Mouse (Mus musculus) fat pad, adult 2 months (tissue): ENCODE results near the gene Mpdu1.

ENCODE experiments used
- DNase-seq: peaks from one replicate; pipeline ENCODE4 v3.0.0-alpha.2; 2011; ENCODE audit warnings: low read depth, low spot score; ENCODE audit errors: extremely low read depth

Gene Mpdu1

GRCm38 (mm10) chr11:69692196-69692811, 29.9 kb upstream of the Mpdu1 start:
- no peak for DNase-seq

DNA sequence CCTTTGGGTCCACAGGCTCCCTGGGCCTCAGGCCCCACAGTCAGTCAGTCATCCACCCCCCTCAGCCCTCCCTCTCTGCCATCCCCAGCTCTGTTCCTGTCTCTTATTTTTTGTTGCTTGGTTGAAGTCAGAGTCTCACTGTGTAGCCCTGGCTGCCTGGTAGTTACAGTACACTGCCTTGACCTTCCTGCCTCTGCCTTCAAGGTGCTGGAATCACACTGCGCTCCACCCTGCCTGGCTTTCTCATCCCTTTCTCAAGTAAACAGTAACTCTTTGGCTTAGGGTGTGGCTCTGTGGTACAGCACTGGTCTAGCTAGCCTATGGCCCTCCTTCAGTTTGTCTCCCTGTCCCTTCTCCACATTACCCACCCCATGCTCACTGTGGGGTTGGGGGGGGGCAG, 27.4 kb upstream of the Mpdu1 start:
- no peak for DNase-seq

DNA sequence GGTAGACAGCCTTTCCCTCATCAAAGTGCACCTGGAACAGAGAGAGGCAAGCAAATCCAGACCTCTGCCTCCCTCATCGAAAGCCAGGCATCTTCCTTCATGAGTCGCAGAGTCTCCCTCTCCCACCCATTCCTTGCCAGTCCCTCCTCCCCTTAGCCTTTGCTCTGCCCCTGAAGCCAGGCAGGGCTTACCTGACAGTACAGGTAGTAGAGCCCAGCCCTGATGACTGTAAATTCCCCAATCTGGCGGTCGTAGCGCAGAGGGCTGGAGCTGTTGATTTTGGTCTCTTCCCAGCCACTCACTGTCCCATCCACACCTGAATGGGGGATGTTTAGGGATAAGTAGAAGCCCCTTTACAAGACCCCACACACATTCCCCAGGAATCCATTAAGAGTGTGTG, 24.6 kb upstream of the Mpdu1 start:
- DNase-seq, result no peak

GRCm38 (mm10) chr11:69686377-69686776, 23.9 kb upstream of the Mpdu1 start:
- no peak for DNase-seq

DNA sequence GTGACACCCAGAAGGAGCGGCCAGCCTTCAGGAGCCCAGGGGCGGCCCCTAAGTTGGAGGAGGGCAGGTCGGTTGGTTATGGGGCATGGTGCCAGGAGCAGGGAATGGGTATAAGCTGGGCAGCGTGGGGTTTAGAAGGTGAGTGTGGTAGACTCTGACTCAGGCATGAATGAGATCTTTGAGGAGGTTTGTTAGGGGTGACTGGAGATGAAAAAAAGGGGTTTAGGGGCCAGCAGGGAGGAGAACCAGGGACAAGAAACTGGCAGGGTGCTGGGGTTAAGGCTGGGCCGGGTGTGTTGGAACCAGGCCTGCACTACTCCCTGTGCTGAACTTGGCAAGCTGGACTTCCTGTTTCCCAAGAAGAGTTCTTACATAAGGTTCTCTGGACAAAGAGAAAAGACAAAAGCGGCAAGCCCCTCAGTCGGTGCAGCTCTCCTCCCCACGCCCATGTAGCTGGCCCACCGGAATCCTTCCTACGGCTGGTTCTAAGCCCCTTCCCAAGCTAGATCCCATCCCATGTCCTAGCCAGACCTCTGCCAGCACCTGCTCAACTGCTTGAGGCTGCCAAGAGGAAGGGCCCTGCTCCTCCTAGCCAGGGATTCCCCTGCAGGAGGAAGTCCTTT, 23.2 kb upstream of the Mpdu1 start, which contains the start of gene Tnfsf13:
Gene Tnfsf13, minus strand, starts transcription at position 259 of the 623 bp plus-strand sequence.
- no peak for DNase-seq

- no peak for DNase-seq
Measured at GRCm38 (mm10) chr11:69684936-69685335, 22.5 kb upstream of the Mpdu1 start.

DNA sequence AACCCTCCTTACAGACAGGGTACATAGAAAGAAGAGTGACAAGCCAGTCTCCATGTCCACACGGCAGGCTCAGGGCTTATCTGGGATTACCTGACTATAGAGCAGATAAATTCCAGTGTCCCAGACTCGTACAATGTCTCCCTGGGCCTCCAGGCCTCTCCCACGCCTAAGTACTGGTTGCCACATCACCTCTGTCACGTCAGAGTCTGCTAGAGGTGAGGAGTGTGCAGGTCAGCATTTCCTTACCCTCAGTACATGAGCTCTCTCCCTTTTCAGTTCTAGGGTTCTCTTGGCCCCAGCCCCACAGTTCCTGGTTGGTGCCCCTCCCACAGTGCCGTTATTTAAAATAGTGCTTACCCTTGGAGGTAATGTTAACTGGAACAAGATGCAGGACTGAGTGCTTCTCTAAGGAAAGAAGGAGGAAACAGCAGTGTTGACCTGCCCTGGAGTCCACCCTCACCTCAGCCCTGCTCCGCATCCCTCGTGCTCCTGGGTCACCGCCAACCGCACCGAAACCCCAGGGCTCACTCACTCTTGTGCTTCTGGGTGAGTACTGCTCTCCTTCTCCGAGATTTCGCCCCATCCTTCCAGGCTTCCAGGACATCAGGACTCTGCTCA, 21.8 kb upstream of the Mpdu1 start:
- DNase-seq, result no peak

DNA sequence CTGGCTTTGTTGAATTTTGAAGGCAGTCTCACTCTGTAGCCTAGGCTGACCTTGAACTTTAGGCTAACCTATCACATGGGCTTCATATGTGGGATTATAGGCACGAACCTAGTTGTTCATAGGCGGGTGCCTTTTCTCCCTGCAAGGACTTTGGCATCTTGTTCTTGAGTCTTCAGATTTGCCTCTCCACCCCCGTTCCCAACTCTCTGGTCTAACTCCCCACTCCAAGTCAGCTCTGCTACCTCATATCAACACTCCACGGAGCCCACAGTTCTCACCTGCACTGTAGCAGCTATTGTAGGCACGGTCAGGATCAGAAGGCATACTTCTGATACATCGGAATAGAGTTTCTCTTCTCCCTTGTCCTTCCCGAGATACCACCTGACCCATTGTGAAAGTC, 21.1 kb upstream of the Mpdu1 start:
- no peak for DNase-seq

DNA sequence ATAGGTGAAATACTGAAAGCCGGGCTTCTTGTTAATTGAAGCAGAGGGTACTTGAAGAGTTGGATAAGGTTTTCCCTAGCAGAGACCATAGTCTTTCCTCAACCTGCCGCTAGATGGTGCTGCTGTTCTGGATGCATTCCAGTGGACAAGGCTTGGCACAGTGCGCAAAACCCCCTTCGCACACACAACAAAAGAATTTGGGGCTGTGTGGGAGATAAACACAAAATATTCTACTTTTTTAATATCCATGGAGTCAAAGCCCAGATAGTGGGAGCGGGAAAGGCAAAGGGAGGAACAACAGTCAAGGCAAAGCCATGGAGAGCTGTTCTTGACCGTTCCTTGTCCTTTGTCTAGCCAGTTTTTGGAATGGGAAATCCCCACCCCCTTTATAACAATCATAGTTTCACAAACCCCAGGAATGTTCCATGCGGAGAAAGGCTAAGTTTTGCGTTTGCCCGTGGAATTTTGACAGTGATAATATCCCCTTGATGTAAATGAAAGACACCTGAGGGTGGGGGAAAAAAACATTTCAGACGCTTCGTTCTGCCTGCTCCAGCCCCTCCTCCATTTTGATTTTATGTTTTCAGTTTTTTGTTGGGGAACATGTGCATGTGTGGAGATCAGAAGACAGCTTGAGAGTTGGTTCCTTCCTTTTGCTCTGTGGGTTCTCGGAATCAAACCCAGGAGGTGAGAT, 20.5 kb upstream of the Mpdu1 start:
- no peak for DNase-seq

- DNase-seq, result no peak
Measured at GRCm38 (mm10) chr11:69682209-69682839, 19.9 kb upstream of the Mpdu1 start.

DNA sequence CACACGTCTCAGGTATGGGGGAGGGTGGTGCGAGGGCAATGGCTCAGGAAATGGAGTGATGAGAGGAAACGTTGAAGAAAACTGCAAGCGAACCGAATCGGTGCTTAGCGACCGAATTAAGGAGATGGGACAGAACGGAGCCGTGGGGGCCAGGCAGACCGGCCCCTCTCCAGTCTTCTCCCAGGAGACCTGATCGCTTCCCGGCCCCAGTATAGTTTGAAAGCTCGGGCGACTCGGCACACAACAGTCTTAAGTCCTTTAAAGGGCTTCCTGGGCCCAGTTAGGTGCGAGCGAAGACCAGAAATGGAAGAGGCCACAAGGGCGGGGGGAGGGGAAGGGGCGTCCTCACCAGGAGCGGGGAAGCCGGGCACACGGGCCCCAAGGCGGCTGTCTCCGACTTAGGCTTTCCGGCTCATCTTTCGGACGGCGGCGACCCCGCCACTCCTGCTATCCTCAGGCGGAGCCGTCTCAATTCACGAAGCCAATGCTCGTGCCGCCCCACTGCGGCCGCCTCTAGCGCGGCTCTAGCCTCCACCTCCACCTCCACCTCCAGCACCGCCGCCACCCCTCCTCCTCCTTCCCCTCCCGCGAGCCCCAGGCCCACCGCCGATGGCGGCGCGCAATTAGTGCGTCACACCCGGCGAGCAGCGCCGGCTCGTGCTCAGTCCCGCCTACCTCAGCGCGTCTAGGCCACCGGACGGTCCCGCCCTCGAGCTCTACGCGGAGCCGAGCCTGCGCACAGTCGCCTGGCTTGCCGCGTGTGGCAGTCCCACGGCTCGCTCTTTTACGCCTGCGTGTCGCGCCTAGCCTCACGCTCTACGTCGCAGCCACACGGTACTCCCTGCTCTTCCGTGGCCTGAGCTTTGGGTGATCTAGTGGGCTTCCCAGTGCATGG, 19.1 kb upstream of the Mpdu1 start, which contains the start of gene Senp3:
Gene Senp3, minus strand, starts transcription at position 771 of the 895 bp plus-strand sequence.
- DNase-seq, result no peak

- DNase-seq, result no peak
Measured at GRCm38 (mm10) chr11:69680136-69680855, 17.9 kb upstream of the Mpdu1 start.

DNA sequence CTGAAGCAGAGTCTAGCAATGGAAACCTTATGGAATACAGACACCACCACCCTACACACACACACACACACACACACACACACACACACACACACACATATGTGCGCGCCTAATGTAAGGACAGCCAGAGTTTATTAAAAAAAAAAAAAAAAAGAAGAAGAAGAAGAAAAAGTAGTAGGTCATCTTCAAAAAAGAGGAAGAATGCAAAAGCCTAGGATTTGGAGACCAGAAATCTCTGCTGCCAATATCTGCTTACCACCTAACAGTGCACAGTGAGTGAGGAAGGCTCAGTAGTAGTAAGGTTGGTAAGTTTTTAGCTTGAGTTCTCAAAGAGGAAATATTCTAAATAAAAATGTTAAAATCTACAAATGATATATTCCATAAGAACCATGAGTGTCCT, 16.7 kb upstream of the Mpdu1 start:
- DNase-seq, result no peak

DNA sequence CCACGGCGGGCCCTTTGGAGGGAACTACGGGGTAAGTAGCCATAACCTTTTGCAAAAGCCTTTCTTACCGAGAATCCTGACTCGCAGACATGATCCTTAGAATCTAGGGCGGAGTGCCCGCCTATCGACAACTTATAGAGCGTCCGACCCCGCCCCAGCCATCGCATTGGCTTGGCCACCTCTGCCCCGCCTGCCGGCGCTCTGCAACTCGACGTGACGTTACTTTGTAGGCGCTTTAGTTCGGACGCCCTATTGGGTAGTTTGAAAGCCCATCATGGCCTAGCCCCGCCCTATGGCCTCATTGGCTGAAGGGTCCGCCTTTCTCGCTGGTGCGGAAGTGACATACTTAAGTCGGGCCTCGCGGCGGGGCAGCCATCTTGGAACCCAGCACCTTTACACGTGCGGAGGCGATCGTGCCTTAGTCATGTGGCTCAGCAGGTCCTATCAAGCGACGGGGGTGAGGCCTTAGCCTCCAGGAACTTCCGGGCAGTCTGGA, 9.8 kb upstream of the Mpdu1 start, which contains the start of gene Eif4a1:
Gene Eif4a1, minus strand, starts transcription at position 213 of the 496 bp plus-strand sequence.
- peak; percentile 99 for DNase-seq

DNA sequence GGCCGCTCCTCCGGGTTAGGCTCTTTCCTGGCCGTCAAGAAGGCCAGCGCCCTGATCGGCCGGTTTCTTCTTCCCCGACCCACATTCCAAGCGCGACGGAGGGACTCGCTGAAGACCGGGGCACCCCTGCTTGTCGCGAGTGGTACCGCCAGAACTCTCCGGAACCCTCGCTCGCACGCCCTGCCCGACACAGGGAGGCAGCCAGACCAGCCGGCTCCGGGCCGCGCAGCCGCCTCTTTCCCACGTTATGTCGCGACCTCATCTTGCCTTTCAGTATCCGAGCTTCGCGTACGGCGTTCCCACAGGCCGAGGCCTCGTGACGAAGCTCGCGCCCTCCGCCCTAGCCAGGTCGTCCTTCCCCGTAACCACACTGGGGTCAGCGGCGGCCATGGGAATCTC, 9.3 kb upstream of the Mpdu1 start:
- no peak for DNase-seq

DNA sequence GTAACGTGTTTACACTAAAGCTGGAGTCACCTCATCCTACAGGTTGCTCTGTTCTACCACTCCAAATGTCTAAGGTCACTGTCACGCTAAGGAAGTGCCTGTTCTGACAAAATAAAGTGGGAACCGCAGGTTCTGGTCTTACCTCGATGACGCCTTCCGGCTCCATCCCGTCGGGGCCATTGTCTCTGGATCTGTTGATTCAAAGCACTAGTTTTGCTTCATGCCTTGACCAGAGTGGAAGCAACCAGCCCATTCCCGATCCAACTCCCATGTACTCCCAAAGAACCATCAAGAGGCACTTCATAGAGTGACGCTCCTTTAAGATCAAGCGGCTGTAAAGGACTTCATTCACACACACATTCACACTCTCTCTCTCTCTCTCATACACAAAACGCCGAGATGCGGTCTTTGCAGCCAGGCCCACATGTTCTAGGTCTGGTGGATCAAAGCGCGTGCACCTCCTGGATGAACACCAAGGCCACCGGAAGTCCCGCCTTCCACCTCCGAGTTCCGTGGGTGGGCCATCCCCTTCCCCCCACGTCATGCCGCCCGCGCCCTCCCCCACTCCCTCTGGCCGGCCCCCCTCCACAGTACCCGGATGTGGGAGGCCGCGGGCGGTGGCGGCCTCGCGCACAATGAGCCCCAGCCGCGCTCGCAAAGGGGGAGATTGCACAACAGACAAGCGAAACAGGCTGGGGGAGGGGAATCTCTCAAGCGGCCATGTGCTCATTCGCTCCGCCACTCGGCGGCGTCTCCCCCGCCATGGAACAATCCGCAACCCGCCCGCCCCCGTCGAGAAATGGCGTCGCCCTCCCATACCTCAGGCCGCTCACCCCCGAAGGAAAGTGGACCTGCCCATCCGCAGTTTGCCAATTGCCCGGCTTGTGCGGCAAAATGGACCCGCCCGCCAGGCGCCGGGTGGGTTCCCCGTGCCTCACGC, 8.6 kb upstream of the Mpdu1 start:
- no peak for DNase-seq

- DNase-seq, result no peak
Measured at GRCm38 (mm10) chr11:69666665-69667005, 4.2 kb upstream of the Mpdu1 start.

- no peak for DNase-seq
Measured at GRCm38 (mm10) chr11:69665961-69666664, 3.7 kb upstream of the Mpdu1 start, which contains the start of gene Cd68. Gene Cd68 (minus strand): TSS chr11:69666153.
